Mouse (Mus musculus) neural tube, embryonic 12.5 days (tissue): ENCODE data around the gene Sema3g. TPM values are rescaled to one million over a fixed set of nuclear protein-coding genes. Genes with fewer than 3 reads are reported as not detected.

Experiments
- ATAC-seq: fragments of 200-750 bp; cut with Nextera tagmentation; 2 replicates; pipeline ENCODE4 v1.8.0; 2017; ENCODE audit warnings: low read depth, mild to moderate bottlenecking, moderate TSS enrichment, moderate library complexity; ENCODE audit not compliant: low FRiP score
- H3K27ac ChIP-seq: fragments of 300-500 bp; sonication (generic); 2 replicates; pipeline ENCODE4 v1.5.1; 2016
- H3K27me3 ChIP-seq: fragments of 300-500 bp; sonication (generic); replicated peaks from 2 replicates; pipeline ENCODE4 v1.6.1; 2016; ENCODE audit warnings: mild to moderate bottlenecking
- H3K36me3 ChIP-seq: fragments of 300-500 bp; sonication (generic); 2 replicates; pipeline ENCODE4 v1.6.1; 2016; ENCODE audit warnings: mild to moderate bottlenecking
- H3K4me1 ChIP-seq: fragments of 300-500 bp; sonication (generic); 2 replicates; pipeline ENCODE4 v1.6.1; 2016
- H3K4me2 ChIP-seq: fragments of 300-500 bp; sonication (generic); replicated peaks from 2 replicates; pipeline ENCODE4 v1.6.1; 2016; ENCODE audit warnings: mild to moderate bottlenecking
- H3K4me3 ChIP-seq: fragments of 300-500 bp; sonication (generic); 2 replicates; pipeline ENCODE4 v1.5.1; 2016
- H3K9ac ChIP-seq: fragments of 300-500 bp; sonication (generic); 2 replicates; pipeline ENCODE4 v1.6.1; 2016; ENCODE audit warnings: mild to moderate bottlenecking
- H3K9me3 ChIP-seq: fragments of 300-500 bp; sonication (generic); 2 replicates; pipeline ENCODE4 v1.6.1; 2016; ENCODE audit warnings: mild to moderate bottlenecking
- WGBS: fragments of 180-500 bp; shearing (Covaris S2); methylation state at CpG from one replicate; pipeline ENCODE4 v1.1.7; 2016; 5-methylcytosine and 5-hydroxymethylcytosine counted together
- polyA plus RNA-seq: library from polyadenylated mRNA; unstranded; fragments of >200 nt; fragmentation: Nextera tagmentation; extraction: Ambion mirVana; gene quantifications from 2 replicates; pipeline ENCODE4 v1.2.1, GENCODE M21; 2016

Gene Sema3g
- polyA plus RNA-seq, 1 experiment from 2014 or later = 1.9 TPM

- ATAC-seq = no peak
- Histone ChIP-seq H3K36me3 (peaks cover 97% of the 10 kb centered on the region), H3K9ac (no peak overlapping the region), H3K4me1 (no peaks in the 10 kb centered on the region), H3K27me3 (no peaks in the 10 kb centered on the region), H3K9me3 (no peaks in the 10 kb centered on the region), H3K4me2 (no peak overlapping the region), H3K4me3 (no peak overlapping the region), H3K27ac (no peak overlapping the region)
- 85% methylated on average over 2 of the region's 2 CpGs for WGBS
Observed at GRCm38 (mm10) chr14:31182786-31183290, 34.8 kb upstream of the Sema3g start.

GRCm38 (mm10) chr14:31183541-31183940, 34.1 kb upstream of the Sema3g start:
- peaks cover 100% of the 10 kb centered on the region for H3K36me3 ChIP-seq
- H3K27ac ChIP-seq = no peak overlapping the region
- WGBS = 94% methylated on average over 5 of the region's 5 CpGs

GRCm38 (mm10) chr14:31184195-31184594, 33.5 kb upstream of the Sema3g start:
- Histone ChIP-seq H3K4me3 (no peak overlapping the region), H3K9me3 (no peaks in the 10 kb centered on the region), H3K4me1 (peaks cover 4% of the 10 kb centered on the region; the same call in 1 of the 2 replicates), H3K27me3 (no peaks in the 10 kb centered on the region), H3K9ac (no peak overlapping the region), H3K36me3 (peaks cover 100% of the 10 kb centered on the region), H3K27ac (no peak overlapping the region), H3K4me2 (no peak overlapping the region)
- 95% methylated on average over 12 of the region's 12 CpGs for WGBS
- no peak for ATAC-seq

More at GRCm38 (mm10) chr14:31183541-31183940, 34.1 kb upstream of the Sema3g start:
- H3K9ac ChIP-seq = no peak overlapping the region
- no peak overlapping the region for H3K4me2 ChIP-seq
- no peak overlapping the region for H3K4me3 ChIP-seq
- H3K9me3 ChIP-seq = no peaks in the 10 kb centered on the region
- no peak for ATAC-seq
- H3K27me3 ChIP-seq = no peaks in the 10 kb centered on the region
- H3K4me1 ChIP-seq = no peaks in the 10 kb centered on the region

- WGBS = 87% methylated on average over 4 of the region's 4 CpGs
- no peak overlapping the region for H3K27ac ChIP-seq
Observed at GRCm38 (mm10) chr14:31186656-31187055, 31.0 kb upstream of the Sema3g start.

GRCm38 (mm10) chr14:31188771-31189181, 28.9 kb upstream of the Sema3g start:
- ATAC-seq = no peak
- Histone ChIP-seq H3K27me3 (no peaks in the 10 kb centered on the region), H3K9me3 (no peaks in the 10 kb centered on the region), H3K4me2 (no peak overlapping the region), H3K9ac (no peak overlapping the region), H3K27ac (no peak overlapping the region), H3K4me3 (no peak overlapping the region), H3K4me1 (peaks cover 4% of the 10 kb centered on the region; the same call in 1 of the 2 replicates), H3K36me3 (peaks cover 99% of the 10 kb centered on the region)
- WGBS = 65% methylated on average over 6 of the region's 6 CpGs

More at GRCm38 (mm10) chr14:31186656-31187055, 31.0 kb upstream of the Sema3g start:
- Histone ChIP-seq H3K4me1 (peaks cover 4% of the 10 kb centered on the region; the same call in 1 of the 2 replicates), H3K9me3 (no peaks in the 10 kb centered on the region), H3K4me2 (no peak overlapping the region), H3K36me3 (peaks cover 100% of the 10 kb centered on the region), H3K4me3 (no peak overlapping the region), H3K9ac (no peak overlapping the region), H3K27me3 (no peaks in the 10 kb centered on the region)
- ATAC-seq = no peak

- ATAC-seq = no peak
- H3K4me1 ChIP-seq = peaks cover 4% of the 10 kb centered on the region; the same call in 1 of the 2 replicates
- H3K27me3 ChIP-seq = no peaks in the 10 kb centered on the region
- H3K36me3 ChIP-seq = peaks cover 97% of the 10 kb centered on the region
- H3K9ac ChIP-seq = no peak overlapping the region
- H3K4me3 ChIP-seq = no peak overlapping the region
- no peaks in the 10 kb centered on the region for H3K9me3 ChIP-seq
- H3K4me2 ChIP-seq = no peak overlapping the region
- 93% methylated on average over 3 of the region's 3 CpGs for WGBS
- no peak overlapping the region for H3K27ac ChIP-seq
Observed at GRCm38 (mm10) chr14:31189348-31189747, 28.3 kb upstream of the Sema3g start.

GRCm38 (mm10) chr14:31191936-31192335, 25.7 kb upstream of the Sema3g start:
- Histone ChIP-seq H3K27me3 (no peaks in the 10 kb centered on the region), H3K4me3 (no peak overlapping the region), H3K9me3 (no peaks in the 10 kb centered on the region), H3K27ac (no peak overlapping the region), H3K36me3 (peaks cover 92% of the 10 kb centered on the region), H3K4me2 (no peak overlapping the region), H3K4me1 (peaks cover 4% of the 10 kb centered on the region; the same call in 1 of the 2 replicates), H3K9ac (no peak overlapping the region)
- WGBS = 84% methylated on average over 2 of the region's 2 CpGs
- ATAC-seq = no peak

- Histone ChIP-seq H3K4me3 (no peak overlapping the region), H3K9me3 (no peaks in the 10 kb centered on the region), H3K27ac (no peak overlapping the region), H3K4me1 (peaks cover 4% of the 10 kb centered on the region; the same call in 1 of the 2 replicates), H3K27me3 (no peaks in the 10 kb centered on the region), H3K9ac (no peak overlapping the region), H3K36me3 (peaks cover 84% of the 10 kb centered on the region), H3K4me2 (no peak overlapping the region)
- 90% methylated on average over 7 of the region's 7 CpGs for WGBS
- no peak for ATAC-seq
Observed at GRCm38 (mm10) chr14:31193791-31194190, 23.9 kb upstream of the Sema3g start.

GRCm38 (mm10) chr14:31194441-31194840, 23.2 kb upstream of the Sema3g start:
- no peak overlapping the region for H3K27ac ChIP-seq
- no peaks in the 10 kb centered on the region for H3K27me3 ChIP-seq
- no peak overlapping the region for H3K9ac ChIP-seq
- H3K4me1 ChIP-seq = no peaks in the 10 kb centered on the region
- 90% methylated on average over 2 of the region's 2 CpGs for WGBS
- no peak overlapping the region for H3K4me3 ChIP-seq
- peaks cover 84% of the 10 kb centered on the region for H3K36me3 ChIP-seq
- no peaks in the 10 kb centered on the region for H3K9me3 ChIP-seq
- no peak overlapping the region for H3K4me2 ChIP-seq
- no peak for ATAC-seq

GRCm38 (mm10) chr14:31194891-31195513, 22.7 kb upstream of the Sema3g start:
- no peak overlapping the region for H3K9ac ChIP-seq
- no peak for ATAC-seq
- peaks cover 83% of the 10 kb centered on the region for H3K36me3 ChIP-seq
- no peaks in the 10 kb centered on the region for H3K4me1 ChIP-seq
- no peak overlapping the region for H3K4me3 ChIP-seq
- 91% methylated on average over 14 of the region's 14 CpGs for WGBS
- H3K27me3 ChIP-seq = no peaks in the 10 kb centered on the region
- no peak overlapping the region for H3K4me2 ChIP-seq
- no peaks in the 10 kb centered on the region for H3K9me3 ChIP-seq
- no peak overlapping the region for H3K27ac ChIP-seq

- Histone ChIP-seq H3K4me2 (no peak overlapping the region), H3K9me3 (no peaks in the 10 kb centered on the region), H3K27ac (no peak overlapping the region), H3K4me3 (no peak overlapping the region), H3K27me3 (no peaks in the 10 kb centered on the region), H3K36me3 (peaks cover 83% of the 10 kb centered on the region), H3K9ac (no peak overlapping the region), H3K4me1 (no peaks in the 10 kb centered on the region)
- 94% methylated on average over 4 of the region's 4 CpGs for WGBS
- no peak for ATAC-seq
Observed at GRCm38 (mm10) chr14:31195521-31195920, 22.1 kb upstream of the Sema3g start.

- Histone ChIP-seq H3K27me3 (no peaks in the 10 kb centered on the region), H3K4me2 (no peak overlapping the region), H3K4me1 (no peaks in the 10 kb centered on the region), H3K36me3 (peaks cover 83% of the 10 kb centered on the region), H3K4me3 (no peak overlapping the region), H3K9me3 (no peaks in the 10 kb centered on the region), H3K27ac (no peak overlapping the region), H3K9ac (no peak overlapping the region)
- no peak for ATAC-seq
Observed at GRCm38 (mm10) chr14:31195968-31196367, 21.7 kb upstream of the Sema3g start.
